In genomic region chr8:113634161-113634560, GRCm38 (mm10) we compare ENCODE assay signal across 7 mouse cellular contexts. TPM values are rescaled to one million over a fixed set of nuclear protein-coding genes. Genes with fewer than 3 reads are reported as not detected.
DNase-seq lines count a peak whose midpoint lies in the region; ATAC-seq and TF ChIP-seq lines count a peak whose summit lies in the region.

No protein-coding gene starts in this region.

- no peak for DNase-seq in lung, postnatal 0 days (ENCODE audit: low spot score)
- DNase-seq in lung, postnatal 36 days = no peak
- no peak for DNase-seq in stomach, postnatal 0 days (ENCODE audit: low spot score)
- no peak for DNase-seq in left cerebral cortex, postnatal 4 days
- DNase-seq in layer of hippocampus, adult 9-10 months (ENCODE audit: low spot score) = no peak

- no peak overlapping the region for H3K9ac ChIP-seq in lung, postnatal 0 days (replicated peaks; ENCODE audit: low read depth)
- H3K9ac ChIP-seq in embryonic facial prominence, embryonic 15.5 days = peak overlapping the region; percentile 24
- no peak overlapping the region for H3K9ac ChIP-seq in limb, embryonic 13.5 days
- H3K9ac ChIP-seq in stomach, postnatal 0 days (ENCODE audit: low read length) = peak overlapping the region; percentile 50; the same call in 1 of the 2 replicates

- TF ChIP-seq EP300 in lung, postnatal 0 days (IDR thresholded peaks at IDR 0.05) = no peak
- no peak for TF ChIP-seq EP300 in stomach, postnatal 0 days (optimal IDR thresholded peaks at IDR 0.05)

- H3K9me3 ChIP-seq in lung, postnatal 0 days (ENCODE audit: low read length) = no peaks in the 10 kb centered on the region
- no peaks in the 10 kb centered on the region for H3K9me3 ChIP-seq in embryonic facial prominence, embryonic 15.5 days (replicated peaks)
- H3K9me3 ChIP-seq in limb, embryonic 13.5 days = no peaks in the 10 kb centered on the region
- no peaks in the 10 kb centered on the region for H3K9me3 ChIP-seq in stomach, postnatal 0 days (ENCODE audit: control insufficient read depth, low read length)

- no peak for TF ChIP-seq CTCF in lung, postnatal 0 days (IDR thresholded peaks at IDR 0.05)
- no peak for TF ChIP-seq CTCF in stomach, postnatal 0 days (IDR thresholded peaks at IDR 0.05; ENCODE audit: low read depth)

- ATAC-seq in lung, postnatal 0 days = no peak
- no peak for ATAC-seq in embryonic facial prominence, embryonic 15.5 days (ENCODE audit: insufficient number of reproducible peaks, low FRiP score, low TSS enrichment, low read depth)
- ATAC-seq in limb, embryonic 13.5 days (ENCODE audit: low FRiP score, low read depth) = no peak
- no peak for ATAC-seq in stomach, postnatal 0 days (ENCODE audit: low FRiP score, low TSS enrichment)

- no peaks in the 10 kb centered on the region; the same call in 1 of the 2 replicates for H3K4me1 ChIP-seq in lung, postnatal 0 days (ENCODE audit: insufficient read depth, low read depth, low read length)
- peaks cover 18% of the 10 kb centered on the region for H3K4me1 ChIP-seq in embryonic facial prominence, embryonic 15.5 days
- peaks cover 13% of the 10 kb centered on the region for H3K4me1 ChIP-seq in limb, embryonic 13.5 days
- 0 out of 2 replicates have a peak, but pooled peaks cover 3% of the 10 kb centered on the region for H3K4me1 ChIP-seq in stomach, postnatal 0 days (replicated peaks; ENCODE audit: control insufficient read depth, insufficient read depth)

- no peak overlapping the region for H3K27ac ChIP-seq in lung, postnatal 0 days (ENCODE audit: low read length)
- H3K27ac ChIP-seq in embryonic facial prominence, embryonic 15.5 days (replicated peaks) = no peak overlapping the region
- no peak overlapping the region for H3K27ac ChIP-seq in limb, embryonic 13.5 days
- H3K27ac ChIP-seq in stomach, postnatal 0 days (replicated peaks) = no peak overlapping the region

- H3K4me3 ChIP-seq in lung, postnatal 0 days (ENCODE audit: low read depth, low read length) = peak overlapping the region; percentile 71; the same call in 1 of the 2 replicates
- H3K4me3 ChIP-seq in embryonic facial prominence, embryonic 15.5 days (replicated peaks) = peak overlapping the region; percentile 78
- peak overlapping the region; percentile 72 for H3K4me3 ChIP-seq in limb, embryonic 13.5 days
- H3K4me3 ChIP-seq in stomach, postnatal 0 days (ENCODE audit: low read depth, low read length) = no peak overlapping the region; the same call in 1 of the 2 replicates

- 29% methylated on average over 12 of the region's 12 CpGs for WGBS in lung, postnatal 0 days
- WGBS in embryonic facial prominence, embryonic 15.5 days = 28% methylated on average over 12 of the region's 12 CpGs
- 26% methylated on average over 12 of the region's 12 CpGs for WGBS in limb, embryonic 13.5 days
- WGBS in stomach, postnatal 0 days = 22% methylated on average over 12 of the region's 12 CpGs

- intact Hi-C loops in left cerebral cortex, postnatal 4 days (cut with DNase I) = loop anchor here (5.0 kb wide), 2 partner anchors 1572 to 1587 kb away; no protein-coding TSS in a partner anchor

- H3K4me2 ChIP-seq in lung, postnatal 0 days (replicated peaks; ENCODE audit: low read depth, low read length) = peak overlapping the region; percentile 46
- peak overlapping the region; percentile 68 for H3K4me2 ChIP-seq in embryonic facial prominence, embryonic 15.5 days (replicated peaks)
- H3K4me2 ChIP-seq in limb, embryonic 13.5 days (replicated peaks) = peak overlapping the region; percentile 99
- H3K4me2 ChIP-seq in stomach, postnatal 0 days (replicated peaks; ENCODE audit: low read depth) = peak overlapping the region; percentile 53

- 0 out of 2 replicates have a peak, but pooled peaks cover 4% of the 10 kb centered on the region for H3K36me3 ChIP-seq in lung, postnatal 0 days (ENCODE audit: insufficient read depth, low read length)
- peaks cover 9% of the 10 kb centered on the region; the same call in 1 of the 2 replicates for H3K36me3 ChIP-seq in embryonic facial prominence, embryonic 15.5 days
- H3K36me3 ChIP-seq in limb, embryonic 13.5 days = peaks cover 12% of the 10 kb centered on the region
- H3K36me3 ChIP-seq in stomach, postnatal 0 days (ENCODE audit: control insufficient read depth, insufficient read depth, low read length) = peaks cover 5% of the 10 kb centered on the region; the same call in 1 of the 2 replicates

- no peaks in the 10 kb centered on the region for H3K27me3 ChIP-seq in lung, postnatal 0 days (replicated peaks; ENCODE audit: insufficient read depth, low read length)
- no peaks in the 10 kb centered on the region for H3K27me3 ChIP-seq in embryonic facial prominence, embryonic 15.5 days
- H3K27me3 ChIP-seq in limb, embryonic 13.5 days = no peaks in the 10 kb centered on the region
- no peaks in the 10 kb centered on the region for H3K27me3 ChIP-seq in stomach, postnatal 0 days (ENCODE audit: control insufficient read depth, insufficient read depth, low read length)

RNA-seq across cellular contexts. Expression of gene Mon1b, which starts 1.2 kb away (rescaled TPM):
- 4.1 and 4.7 TPM in 2 replicates for polyA plus RNA-seq in lung, postnatal 0 days (2015; fragmentation: Nextera tagmentation; extraction: Ambion mirVana)
- 7.6 and 9.1 TPM in 2 replicates for polyA plus RNA-seq in embryonic facial prominence, embryonic 15.5 days (2015; fragmentation: Nextera tagmentation; extraction: Ambion mirVana)
- 5.3 and 5.6 TPM in 2 replicates for polyA plus RNA-seq in limb, embryonic 13.5 days (2015; fragmentation: Nextera tagmentation; extraction: Ambion mirVana)
- 3.1 and 3.7 TPM in 2 replicates for polyA plus RNA-seq in stomach, postnatal 0 days (2015; fragmentation: Nextera tagmentation; extraction: Ambion mirVana)
- total RNA-seq in left cerebral cortex, postnatal 4 days (2021) = 10 to 100 TPM; 21.6 to 21.9 TPM

RNA-seq across cellular contexts. Expression of gene Syce1l, which starts 8.9 kb away (rescaled TPM):
- polyA plus RNA-seq in lung, postnatal 0 days (2015; fragmentation: Nextera tagmentation; extraction: Ambion mirVana) = 0.13 TPM in 1 of 2 replicates, not detected in the other
- polyA plus RNA-seq in embryonic facial prominence, embryonic 15.5 days (2015; fragmentation: Nextera tagmentation; extraction: Ambion mirVana) = not detected in 2 replicates
- polyA plus RNA-seq in limb, embryonic 13.5 days (2015; fragmentation: Nextera tagmentation; extraction: Ambion mirVana) = not detected in 2 replicates
- not detected in 2 replicates for polyA plus RNA-seq in stomach, postnatal 0 days (2015; fragmentation: Nextera tagmentation; extraction: Ambion mirVana)
- 1 to 10 TPM; 1.0 to 1.5 TPM for total RNA-seq in left cerebral cortex, postnatal 4 days (2021)

Comparison
In these comparisons a context has a peak if more than half of its experiments do, and no peak if none do; other contexts are left out.
1. H3K4me2 ChIP-seq: peak in every context shown above with its lines; median percentile 99 in limb, embryonic 13.5 days; 68 in embryonic facial prominence, embryonic 15.5 days; 53 in stomach, postnatal 0 days; 46 in lung, postnatal 0 days.
2. H3K9ac ChIP-seq: peak in embryonic facial prominence, embryonic 15.5 days (single experiment) and stomach, postnatal 0 days (single experiment); none in lung, postnatal 0 days (single experiment) and limb, embryonic 13.5 days (single experiment).